Mouse (Mus musculus) CH12.LX (cell line): ENCODE measurements around the gene Mtr. TPM values are rescaled to one million over a fixed set of nuclear protein-coding genes. Genes with fewer than 3 reads are reported as not detected.

Experiments used
- DNase-seq: peaks from one replicate; pipeline ENCODE4 v3.0.0-alpha.2; 2013; ENCODE audit errors: extremely low read depth
- H3K27ac ChIP-seq: 2 replicates; pipeline ENCODE4 v1.5.1; 2012; ENCODE audit warnings: low read depth, mild to moderate bottlenecking, control low read depth, moderate library complexity; ENCODE audit not compliant: insufficient read depth
- H3K27me3 ChIP-seq: replicated peaks from 2 replicates; pipeline ENCODE3; 2012; ENCODE audit warnings: inconsistent platforms
- H3K36me3 ChIP-seq, 2 experiments: replicated peaks in 1 of 2; 2 replicates each; pipeline versions ENCODE3 to v1.6.1; 2012; ENCODE audit warnings: inconsistent platforms in 1 of 2, low read length in 1 of 2, mild to moderate bottlenecking in 1 of 2, mixed read lengths in 1 of 2, moderate library complexity in 1 of 2; ENCODE audit not compliant: control insufficient read depth in 1 of 2, insufficient read depth in 1 of 2
- H3K4me1 ChIP-seq, 2 experiments: 2 replicates each; pipeline ENCODE4 v1.6.1; 2012; ENCODE audit warnings: inconsistent platforms in 1 of 2, moderate library complexity in 1 of 2; ENCODE audit not compliant: insufficient read depth in 2 of 2, control insufficient read depth in 1 of 2
- H3K4me2 ChIP-seq: 2 replicates; pipeline ENCODE4 v1.6.1; 2012; ENCODE audit warnings: low read depth, mild to moderate bottlenecking, control low read depth; ENCODE audit not compliant: poor library complexity, insufficient read depth, severe bottlenecking
- H3K4me3 ChIP-seq, 3 experiments: fragments of 150-350 bp in 1 of 3; sonication (generic) in 1 of 3; replicated peaks in 1 of 3; 2 replicates each; pipeline versions ENCODE3 to v1.5.1; 2011 to 2012; ENCODE audit warnings: low read depth in 2 of 3, low read length in 2 of 3, mild to moderate bottlenecking in 2 of 3, moderate library complexity in 2 of 3, control low read depth in 1 of 3, improper control_type of control experiment in 1 of 3, inconsistent platforms in 1 of 3, mixed read lengths in 1 of 3; ENCODE audit not compliant: poor library complexity in 1 of 3
- H3K79me2 ChIP-seq: replicated peaks from 2 replicates; pipeline ENCODE4 v1.6.1; 2012; ENCODE audit warnings: mild to moderate bottlenecking, moderate library complexity; ENCODE audit not compliant: control insufficient read depth, poor library complexity, insufficient read depth, severe bottlenecking; ENCODE audit errors: extremely low read depth
- H3K9ac ChIP-seq: 2 replicates; pipeline ENCODE4 v1.6.1; 2012; ENCODE audit warnings: low read depth, mild to moderate bottlenecking, control low read depth, moderate library complexity; ENCODE audit not compliant: insufficient read depth
- H3K9me3 ChIP-seq: replicated peaks from 2 replicates; pipeline ENCODE3; 2012; ENCODE audit warnings: low read length, inconsistent platforms, mixed read lengths
- BHLHE40 ChIP-seq: IDR thresholded peaks from 2 replicates; pipeline ENCODE4 v1.6.1; 2011; ENCODE audit warnings: mild to moderate bottlenecking, low read depth, low read length, improper control_type of control experiment
- CTCF ChIP-seq, 2 experiments: IDR thresholded peaks in 1 of 2; conservative IDR thresholded peaks in 1 of 2; 2 replicates each; pipeline ENCODE4 v1.5.1; 2011 to 2012; ENCODE audit warnings: low read depth in 2 of 2, low read length in 2 of 2, improper control_type of control experiment in 1 of 2, inconsistent platforms in 1 of 2, mild to moderate bottlenecking in 1 of 2, moderate library complexity in 1 of 2
- E2F4 ChIP-seq: IDR thresholded peaks from 2 replicates; pipeline ENCODE4 v1.6.1; 2011; ENCODE audit warnings: low read depth, low read length, improper control_type of control experiment; ENCODE audit not compliant: insufficient replicate concordance
- ELF1 ChIP-seq: IDR thresholded peaks from 2 replicates; pipeline ENCODE4 v1.6.1; 2014; ENCODE audit warnings: low read depth, mild to moderate bottlenecking, inconsistent platforms, low read length, improper control_type of control experiment
- EP300 ChIP-seq: IDR thresholded peaks from 2 replicates; pipeline ENCODE4 v1.6.1; 2011; ENCODE audit warnings: low read length, improper control_type of control experiment
- ETS1 ChIP-seq: conservative IDR thresholded peaks from 2 replicates; pipeline ENCODE4 v1.6.1; 2012; ENCODE audit warnings: low read depth, mild to moderate bottlenecking, inconsistent platforms, low read length, improper control_type of control experiment, moderate library complexity
- HCFC1 ChIP-seq: IDR thresholded peaks from 2 replicates; pipeline ENCODE4 v1.6.1; 2012; ENCODE audit warnings: low read depth, mild to moderate bottlenecking, inconsistent platforms, low read length, improper control_type of control experiment
- IRF4 ChIP-seq: IDR thresholded peaks from 2 replicates; pipeline ENCODE4 v1.6.1; 2014; ENCODE audit warnings: low read depth, mild to moderate bottlenecking, inconsistent platforms, low read length, improper control_type of control experiment
- JUND ChIP-seq: conservative IDR thresholded peaks from 2 replicates; pipeline ENCODE4 v1.6.1; 2011; ENCODE audit warnings: low read depth, low read length, improper control_type of control experiment
- MAFK ChIP-seq: IDR thresholded peaks from 2 replicates; pipeline ENCODE4 v1.6.1; 2011; ENCODE audit warnings: low read length, improper control_type of control experiment; ENCODE audit not compliant: insufficient replicate concordance
- MXI1 ChIP-seq: IDR thresholded peaks from 2 replicates; pipeline ENCODE4 v1.6.1; 2011; ENCODE audit warnings: mild to moderate bottlenecking, low read depth, low read length, improper control_type of control experiment
- MYC ChIP-seq: IDR thresholded peaks from 2 replicates; pipeline ENCODE4 v1.6.1; 2011; ENCODE audit warnings: low read depth, mild to moderate bottlenecking, improper control_type of control experiment, low read length
- NELFE ChIP-seq: IDR thresholded peaks from 2 replicates; pipeline ENCODE4 v1.6.1; 2011; ENCODE audit warnings: low read depth, low read length, improper control_type of control experiment
- NRF1 ChIP-seq: IDR thresholded peaks from 2 replicates; pipeline ENCODE4 v1.6.1; 2014; ENCODE audit warnings: low read depth, mild to moderate bottlenecking, inconsistent platforms, low read length, improper control_type of control experiment, moderate library complexity
- POLR2A ChIP-seq: IDR thresholded peaks from 2 replicates; pipeline ENCODE4 v1.6.1; 2011; ENCODE audit warnings: low read depth, mild to moderate bottlenecking, improper control_type of control experiment, low read length
- RAD21 ChIP-seq: IDR thresholded peaks from 2 replicates; pipeline ENCODE4 v1.6.1; 2011; ENCODE audit warnings: low read depth, mild to moderate bottlenecking, low read length, improper control_type of control experiment, moderate library complexity
- SIN3A ChIP-seq: IDR thresholded peaks from 2 replicates; pipeline ENCODE4 v1.6.1; 2012; ENCODE audit warnings: low read length, improper control_type of control experiment, inconsistent platforms
- SMC3 ChIP-seq: IDR thresholded peaks from 2 replicates; pipeline ENCODE4 v1.6.1; 2011; ENCODE audit warnings: low read depth, low read length, improper control_type of control experiment
- TCF12 ChIP-seq: IDR thresholded peaks from 2 replicates; pipeline ENCODE4 v1.6.1; 2014; ENCODE audit warnings: low read depth, mild to moderate bottlenecking, inconsistent platforms, low read length, improper control_type of control experiment
- USF2 ChIP-seq: conservative IDR thresholded peaks from 2 replicates; pipeline ENCODE4 v1.6.1; 2011; ENCODE audit warnings: low read depth, low read length, improper control_type of control experiment
- ZNF384 ChIP-seq: IDR thresholded peaks from 2 replicates; pipeline ENCODE4 v1.6.1; 2012; ENCODE audit warnings: low read depth, low read length, improper control_type of control experiment, inconsistent platforms
- dilution Hi-C: fragments of 300-500 bp; cut with MboI; formaldehyde crosslinking; loops from 2 replicates; pipeline ENCODE4 v1.14.3; 2020; ENCODE audit warnings: low sequenced_read_pairs; ENCODE audit not compliant: extremely low pct_unique_long_range_greater_than_20kb, extremely low pct_ligation_motif_present
- in situ Hi-C: fragments of 300-500 bp; cut with MboI; formaldehyde crosslinking; loops from 3 replicates; pipeline ENCODE4 v1.14.3; 2019; ENCODE audit warnings: low sequenced_read_pairs, low pct_ligation_motif_present, low pct_unique_long_range_greater_than_20kb, mixed read lengths
- polyA plus RNA-seq: library from polyadenylated mRNA; unstranded; fragments of >175 nt; gene quantifications from 2 replicates; pipeline ENCODE4 v1.2.1, GENCODE M21; 2012; ENCODE audit warnings: low read depth; ENCODE audit not compliant: insufficient read length
- total RNA-seq, 2 experiments: library from RNA; depleted of rRNA; stranded (reverse); fragments of 300-350 nt in 1 of 2; fragments of >200 nt in 1 of 2; gene quantifications; 2 replicates each; pipeline ENCODE4 v1.2.3; 2012 to 2014

Mtr gene
- total and polyA plus RNA-seq, 3 experiments = 13.2 to 28.6 (median 22.0) TPM

GRCm38 (mm10) chr13:12304991-12305390 is 47.1 kb upstream of the Mtr start:
- no peak overlapping the region for H3K27ac ChIP-seq
- DNase-seq = no peak
- H3K79me2 ChIP-seq = no peaks in the 10 kb centered on the region
- no peaks in the 10 kb centered on the region for H3K9me3 ChIP-seq
- H3K4me1 ChIP-seq = no peaks in the 10 kb centered on the region
- H3K36me3 ChIP-seq = no peaks in the 10 kb centered on the region
- H3K27me3 ChIP-seq = no peaks in the 10 kb centered on the region
- in situ Hi-C loops = no loop called here
- no peak overlapping the region for H3K4me2 ChIP-seq
- H3K4me3 ChIP-seq = no peak overlapping the region
- TF ChIP-seq SIN3A = no peak
- no peak for TF ChIP-seq IRF4
- TF ChIP-seq MAFK = no peak
- no peak for TF ChIP-seq NRF1
- TF ChIP-seq USF2 = no peak
- TF ChIP-seq ZNF384 = no peak
- TF ChIP-seq E2F4 = no peak
- no peak for TF ChIP-seq JUND
- H3K9ac ChIP-seq = no peak overlapping the region
- dilution Hi-C loops = no loop called here

DNA sequence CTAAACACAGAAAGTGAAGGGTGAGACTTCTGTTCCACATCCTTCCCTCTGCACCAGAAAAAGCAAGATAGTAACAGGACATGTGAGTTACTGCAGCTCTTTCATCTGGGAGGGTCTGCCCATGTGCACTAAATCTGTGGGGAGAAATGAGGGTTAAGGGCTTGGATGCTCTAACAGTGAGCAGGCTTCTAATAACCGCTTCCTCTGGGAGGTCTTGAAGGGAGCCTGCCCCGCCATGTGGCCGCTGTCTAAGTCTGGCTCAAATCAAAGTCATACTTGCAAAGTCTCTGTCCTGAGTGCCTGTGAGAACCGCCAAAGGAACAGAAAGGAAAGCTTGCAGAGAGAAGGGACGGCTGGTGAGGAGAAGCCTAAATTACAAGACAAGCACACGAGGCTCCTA is 39.9 kb upstream of the Mtr start:
- Histone ChIP-seq H3K27me3 (no peaks in the 10 kb centered on the region), H3K4me3 (no peak overlapping the region), H3K9me3 (no peaks in the 10 kb centered on the region), H3K4me2 (no peak overlapping the region), H3K36me3 (no peaks in the 10 kb centered on the region), H3K9ac (no peak overlapping the region), H3K79me2 (no peaks in the 10 kb centered on the region), H3K27ac (no peak overlapping the region), H3K4me1 (no peaks in the 10 kb centered on the region)
- no peak for DNase-seq
- no peak for TF ChIP-seq EP300
- TF ChIP-seq CTCF (conservative IDR thresholded peaks at IDR 0.05 in 1 of 2, IDR thresholded peaks at IDR 0.05 in 1 of 2; ENCODE audit: low read depth in 2 of 2, low read length in 2 of 2) = no peak
- no peak for TF ChIP-seq HCFC1
- no peak for TF ChIP-seq MXI1
- TF ChIP-seq ELF1 = no peak
- no peak for TF ChIP-seq MYC
- no peak for TF ChIP-seq ETS1
- TF ChIP-seq BHLHE40 = no peak
- no peak for TF ChIP-seq POLR2A
- in situ Hi-C loops = no loop called here
- dilution Hi-C loops = no loop called here

GRCm38 (mm10) chr13:12296701-12297100 is 38.8 kb upstream of the Mtr start:
- Histone ChIP-seq H3K79me2 (no peaks in the 10 kb centered on the region), H3K9me3 (no peaks in the 10 kb centered on the region), H3K4me2 (no peak overlapping the region), H3K27me3 (no peaks in the 10 kb centered on the region), H3K9ac (no peak overlapping the region), H3K4me1 (no peaks in the 10 kb centered on the region), H3K36me3 (no peaks in the 10 kb centered on the region), H3K4me3 (no peak overlapping the region), H3K27ac (no peak overlapping the region)
- TF ChIP-seq TCF12 (no peak), NELFE (0 out of 2 replicates have a peak, but pooled peaks have one; percentile 20), SMC3 (peak; percentile 67), RAD21 (peak; percentile 64), IRF4 (no peak), CTCF (conservative IDR thresholded peaks at IDR 0.05 in 1 of 2, IDR thresholded peaks at IDR 0.05 in 1 of 2; ENCODE audit: low read depth in 2 of 2, low read length in 2 of 2) (peak in 1 of 2 experiments; percentile 63; a peak in 2 of 4 replicates)
- dilution Hi-C loops (no loop called here), in situ Hi-C loops (no loop called here)
- peak; percentile 17 for DNase-seq
